Mouse (Mus musculus) adrenal gland, postnatal 4 days (tissue): ENCODE results near the gene Sema7a. TPM values are rescaled to one million over a fixed set of nuclear protein-coding genes. Genes with fewer than 3 reads are reported as not detected.

Source experiments
- DNase-seq, 2 experiments: peaks; one replicate each; pipeline ENCODE4 v3.0.0; 2021 to 2022; ENCODE audit warnings: low spot score in 2 of 2, mixed read lengths in 2 of 2
- total RNA-seq, 2 experiments: library from RNA; stranded (reverse); gene quantifications; 2 replicates each; pipeline ENCODE4 v1.2.3; 2021

Gene Sema7a
- total RNA-seq, 2 experiments from 2014 or later = 15.1 to 16.1 TPM

GRCm38 (mm10) chr9:58009015-58009362 is 69.1 kb downstream of the Sema7a start:
- peak in 1 of 2 experiments; percentile 54 for DNase-seq

- no peak for DNase-seq
Measured at GRCm38 (mm10) chr9:58009588-58009987, 69.7 kb downstream of the Sema7a start.

GRCm38 (mm10) chr9:58011027-58011426 is 71.1 kb downstream of the Sema7a start:
- DNase-seq = no peak

- DNase-seq = no peak
Measured at GRCm38 (mm10) chr9:58011552-58011951, 71.6 kb downstream of the Sema7a start.

Other genes starting within 250 kb of the Sema7a start
- 10 to 100 TPM; 19.0 to 20.4 TPM for gene Edc3, start 231.6 kb upstream of the Sema7a start, total RNA-seq
- gene Clk3, start 174.3 kb upstream of the Sema7a start, total RNA-seq = 10 to 100 TPM; 72.6 to 82.5 TPM
- 1 to 10 TPM; 4.1 to 6.3 TPM for gene Arid3b, start 103.3 kb upstream of the Sema7a start, total RNA-seq
- 10 to 100 TPM; 78.8 to 85.3 TPM for gene Ubl7, start 29.1 kb upstream of the Sema7a start, total RNA-seq
- 1,000 to 10,000 TPM; 2,307 to 2,341 TPM for gene Cyp11a1, start 66.3 kb downstream of the Sema7a start, total RNA-seq
- gene Stra6, start 123.7 kb downstream of the Sema7a start, total RNA-seq = 1 to 10 TPM in 1 of 2 experiments, under 1 TPM in 1; 0.90 to 2.2 TPM
- under 1 TPM in 1 of 2 experiments, not detected in 1; 0.87 TPM for gene Ccdc33, start 178.7 kb downstream of the Sema7a start, total RNA-seq